8 mouse cellular contexts compared by ENCODE assay signal in the genomic region with DNA sequence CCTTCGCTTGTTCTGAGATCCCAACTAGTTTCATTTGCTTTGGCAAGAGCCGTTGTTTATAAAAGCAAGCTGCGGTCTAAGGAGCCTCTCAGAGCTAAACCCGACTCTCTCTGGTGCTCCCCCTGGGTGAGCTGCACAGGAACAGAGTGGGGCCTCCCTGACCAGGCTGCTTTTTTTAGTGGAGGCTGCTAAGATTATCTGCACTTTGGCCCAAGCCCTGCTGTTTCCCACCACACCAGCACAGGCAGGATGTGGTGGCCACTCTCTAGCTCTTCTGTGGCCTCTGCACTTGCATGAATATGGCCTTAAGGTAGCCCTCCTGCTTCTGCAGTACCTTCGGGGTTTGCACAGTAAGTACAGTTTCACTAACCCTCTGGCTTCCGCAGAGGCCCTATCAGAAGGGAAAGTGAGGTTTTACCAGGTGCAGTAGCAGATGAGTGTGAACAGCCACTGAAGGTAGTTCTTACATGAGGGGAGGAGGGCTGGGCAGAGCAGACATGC. TPM values are rescaled to one million over a fixed set of nuclear protein-coding genes. Genes with fewer than 3 reads are reported as not detected.
DNase-seq lines count a peak whose midpoint lies in the region; ATAC-seq and TF ChIP-seq lines count a peak whose summit lies in the region.
"Had no signal": no experiment of that assay in that cellular context is flagged by ENCODE, and none has a peak within 500 bp of the region (broad histone marks: within the 10 kb centered on the region; RNA-seq: fewer than 3 reads in every experiment).

No protein-coding gene starts in this region.

- ATAC-seq in liver, embryonic 13.5 days (ENCODE audit: low read depth), result peak; percentile 74

- no peak for TF ChIP-seq POLR2A in small intestine, adult 2 months (IDR thresholded peaks at IDR 0.05; ENCODE audit: low read depth, low read length)
- no peak for TF ChIP-seq POLR2A in cerebellum, adult 2 months (IDR thresholded peaks at IDR 0.05; ENCODE audit: borderline replicate concordance, insufficient read depth, low read length)

- peak overlapping the region; percentile 45 for H3K27ac ChIP-seq in liver, embryonic 13.5 days
- H3K27ac ChIP-seq in small intestine, adult 2 months (ENCODE audit: insufficient read depth, low read depth, low read length), result peak overlapping the region; percentile 15; the same call in 1 of the 2 replicates
- no peak overlapping the region for H3K27ac ChIP-seq in cerebellum, adult 2 months (ENCODE audit: insufficient read depth, low read length)
- H3K27ac ChIP-seq: macrophage had no signal

- 12% methylated on average over 6 of the region's 6 CpGs for WGBS in liver, embryonic 13.5 days (ENCODE audit: insufficient replicate concordance)
- WGBS in small intestine, adult 2 months, result 41% methylated on average over 6 of the region's 6 CpGs
- 85% methylated on average over 6 of the region's 6 CpGs for WGBS in cerebellum, adult 2 months

- H3K9ac ChIP-seq in liver, embryonic 13.5 days, result no peak overlapping the region

- no peak for TF ChIP-seq CTCF in small intestine, adult 2 months (IDR thresholded peaks at IDR 0.05; ENCODE audit: extremely low read depth, insufficient read length, insufficient replicate concordance, low read depth, low read length)
- no peak for TF ChIP-seq CTCF in cerebellum, adult 2 months (IDR thresholded peaks at IDR 0.05; ENCODE audit: borderline replicate concordance, insufficient read depth, low read depth, low read length)

- H3K4me1 ChIP-seq in liver, embryonic 13.5 days (replicated peaks), result peaks cover 30% of the 10 kb centered on the region
- H3K4me1 ChIP-seq in small intestine, adult 2 months (ENCODE audit: control insufficient read depth, insufficient read depth, insufficient read length, low read length), result no peaks in the 10 kb centered on the region
- H3K4me1 ChIP-seq in cerebellum, adult 2 months (ENCODE audit: control insufficient read depth, insufficient read depth, low read length), result no peaks in the 10 kb centered on the region

- H3K36me3 ChIP-seq in liver, embryonic 13.5 days, result no peaks in the 10 kb centered on the region
- H3K36me3 ChIP-seq in small intestine, adult 2 months (ENCODE audit: control insufficient read depth, insufficient read depth, low read length), result no peaks in the 10 kb centered on the region

- no peaks in the 10 kb centered on the region for H3K27me3 ChIP-seq in liver, embryonic 13.5 days
- no peaks in the 10 kb centered on the region for H3K27me3 ChIP-seq in small intestine, adult 2 months (ENCODE audit: control insufficient read depth, insufficient read depth, low read length)
- no peaks in the 10 kb centered on the region for H3K27me3 ChIP-seq in cerebellum, adult 2 months (ENCODE audit: control insufficient read depth, insufficient read depth, low read length)

- H3K9me3 ChIP-seq in liver, embryonic 13.5 days (replicated peaks), result no peaks in the 10 kb centered on the region

- no peak overlapping the region for H3K4me3 ChIP-seq in liver, embryonic 13.5 days (replicated peaks)
- no peak overlapping the region for H3K4me3 ChIP-seq in small intestine, adult 2 months (ENCODE audit: low read depth, low read length)
- H3K4me3 ChIP-seq in cerebellum, adult 2 months (replicated peaks; ENCODE audit: insufficient read depth, low read depth, low read length), result no peak overlapping the region

- 0 out of 2 replicates have a peak overlapping the region, but pooled peaks have one; percentile 14 for H3K4me2 ChIP-seq in liver, embryonic 13.5 days

- DNase-seq in 416B (ENCODE audit: low read depth), result peak; percentile 98
- DNase-seq in CD8-positive naive resting alpha-beta T cell, adult 2 months (ENCODE audit: low read depth in 2 of 2, low spot score in 2 of 2), result peak; percentile 11 to 32
- peak; percentile 6 for DNase-seq in liver, embryonic 13.5 days
- no peak for DNase-seq in adrenal gland, postnatal 14 days
- no peak for DNase-seq in kidney, adult 9 months
- no peak for DNase-seq in cerebellum, adult 2 months

RNA-seq across cellular contexts. Expression of gene Capn3, which starts 44.2 kb away (rescaled TPM):
- polyA plus RNA-seq in liver, embryonic 13.5 days (2015; fragmentation: Nextera tagmentation; extraction: Ambion mirVana), result 5.7 and 6.1 TPM in 2 replicates
- polyA plus RNA-seq in small intestine, adult 2 months (2012; rRNA removed), result 0.76 and 1.3 TPM in 2 replicates
- total RNA-seq in adrenal gland, postnatal 14 days (2021), result 0.38 and 0.52 TPM in 2 replicates
- 1.4 and 1.7 TPM in 2 replicates for polyA plus RNA-seq in cerebellum, adult 2 months (2012; rRNA removed)

Comparison
In these comparisons a context has a peak if more than half of its experiments do, and no peak if none do; other contexts are left out.
1. DNase-seq: peak in 416B (single experiment), CD8-positive naive resting alpha-beta T cell, adult 2 months (2 of 2) and liver, embryonic 13.5 days (single experiment); none in adrenal gland, postnatal 14 days (single experiment), kidney, adult 9 months (single experiment) and cerebellum, adult 2 months (0 of 2).